In genomic region chr10:102372111-102372510, GRCm38 (mm10) we compare ENCODE assay signal across 34 mouse cellular contexts.
"Had no signal": no experiment of that assay in that cellular context is flagged by ENCODE, and none has a peak within 500 bp of the region (broad histone marks: within the 10 kb centered on the region; RNA-seq: fewer than 3 reads in every experiment).

No protein-coding gene starts in this region.

- H3K27me3 ChIP-seq: heart, embryonic 12.5 days; heart, embryonic 13.5 days; heart, embryonic 15.5 days; hindbrain, embryonic 12.5 days; hindbrain, embryonic 13.5 days; hindbrain, embryonic 15.5 days; intestine, embryonic 15.5 days; kidney, embryonic 15.5 days had no signal

- H3K4me3 ChIP-seq: heart, embryonic 12.5 days; heart, embryonic 13.5 days; heart, embryonic 15.5 days; hindbrain, embryonic 10.5 days; hindbrain, embryonic 12.5 days; hindbrain, embryonic 13.5 days; hindbrain, embryonic 15.5 days; intestine, embryonic 15.5 days; kidney, embryonic 15.5 days; layer of hippocampus, adult 2 months; left cerebral cortex, adult 2 months had no signal

- H3K4me2 ChIP-seq: heart, embryonic 11.5 days; heart, embryonic 12.5 days; heart, embryonic 13.5 days; heart, embryonic 15.5 days; hindbrain, embryonic 12.5 days; hindbrain, embryonic 13.5 days; hindbrain, embryonic 14.5 days; hindbrain, embryonic 15.5 days; intestine, embryonic 15.5 days; kidney, embryonic 15.5 days had no signal

- H3K36me3 ChIP-seq: heart, embryonic 12.5 days; heart, embryonic 13.5 days; heart, embryonic 15.5 days; hindbrain, embryonic 10.5 days; hindbrain, embryonic 12.5 days; hindbrain, embryonic 13.5 days; hindbrain, embryonic 15.5 days; intestine, embryonic 15.5 days; kidney, embryonic 15.5 days had no signal

- ATAC-seq: hindbrain, embryonic 16.5 days; hindbrain, postnatal 0 days; inflammation-experienced regulatory T-cells, adult 6 months; intestine, embryonic 15.5 days; intestine, postnatal 0 days had no signal

- H3K4me1 ChIP-seq: heart, embryonic 12.5 days; heart, embryonic 13.5 days; heart, embryonic 15.5 days; hindbrain, embryonic 10.5 days; hindbrain, embryonic 12.5 days; hindbrain, embryonic 13.5 days; hindbrain, embryonic 15.5 days; intestine, embryonic 15.5 days; kidney, embryonic 15.5 days had no signal

- DNase-seq: heart, postnatal 10 days; heart, postnatal 14 days; heart, postnatal 36 days; heart, postnatal 4 days; kidney, adult 11 months; kidney, adult 18-20 months; kidney, adult 2 months; kidney, adult 8-10 months; kidney, adult 9 months; kidney, postnatal 10 days; kidney, postnatal 14 days; kidney, postnatal 25 days; kidney, postnatal 36 days; kidney, postnatal 4 days; layer of hippocampus, adult 9-11 months; layer of hippocampus, postnatal 36 days had no signal

- H3K9ac ChIP-seq: heart, embryonic 12.5 days; heart, embryonic 13.5 days; heart, embryonic 15.5 days; hindbrain, embryonic 12.5 days; hindbrain, embryonic 13.5 days; hindbrain, embryonic 14.5 days; hindbrain, embryonic 15.5 days; intestine, embryonic 15.5 days; kidney, embryonic 15.5 days had no signal

- H3K9me3 ChIP-seq: heart, embryonic 12.5 days; heart, embryonic 13.5 days; heart, embryonic 15.5 days; hindbrain, embryonic 10.5 days; hindbrain, embryonic 12.5 days; hindbrain, embryonic 13.5 days; hindbrain, embryonic 15.5 days; intestine, embryonic 15.5 days; kidney, embryonic 15.5 days had no signal

- H3K27ac ChIP-seq: heart, embryonic 13.5 days; heart, embryonic 15.5 days; hindbrain, embryonic 10.5 days; hindbrain, embryonic 12.5 days; hindbrain, embryonic 13.5 days; hindbrain, embryonic 14.5 days; hindbrain, embryonic 15.5 days; hindbrain, postnatal 0 days; intestine, embryonic 15.5 days; kidney, embryonic 15.5 days; kidney, postnatal 0 days; layer of hippocampus, adult 2 months; left cerebral cortex, adult 2 months had no signal
